Mouse (Mus musculus) thymus, adult 2 months (tissue): Measurements from ENCODE around the gene Ralb. TPM values are rescaled to one million over a fixed set of nuclear protein-coding genes. Genes with fewer than 3 reads are reported as not detected.

ENCODE experiments used
- DNase-seq: peaks from one replicate; pipeline ENCODE4 v3.0.0; 2021
- H3K27ac ChIP-seq: fragments of 200-500 bp; 2 replicates; pipeline ENCODE4 v1.5.1; 2012; ENCODE audit warnings: low read length, control low read depth; ENCODE audit not compliant: control insufficient read depth, insufficient read depth
- H3K27me3 ChIP-seq: fragments of 200-500 bp; 2 replicates; pipeline ENCODE4 v1.6.1; 2012; ENCODE audit warnings: mild to moderate bottlenecking, low read length, moderate library complexity, mixed read lengths; ENCODE audit not compliant: control insufficient read depth, insufficient read depth
- H3K36me3 ChIP-seq: fragments of 200-500 bp; 2 replicates; pipeline ENCODE4 v1.6.1; 2012; ENCODE audit warnings: mild to moderate bottlenecking, low read length, moderate library complexity; ENCODE audit not compliant: control insufficient read depth, insufficient read depth
- H3K4me1 ChIP-seq: fragments of 200-500 bp; replicated peaks from 2 replicates; pipeline ENCODE4 v1.6.1; 2012; ENCODE audit warnings: low read length; ENCODE audit not compliant: control insufficient read depth, insufficient read depth
- H3K4me3 ChIP-seq: fragments of 200-500 bp; 2 replicates; pipeline ENCODE4 v1.5.1; 2012; ENCODE audit warnings: mild to moderate bottlenecking, low read length, control low read depth, moderate library complexity; ENCODE audit not compliant: control insufficient read depth, insufficient read depth
- CTCF ChIP-seq: fragments of 200-500 bp; IDR thresholded peaks from 2 replicates; pipeline ENCODE4 v1.5.1; 2012; ENCODE audit warnings: mild to moderate bottlenecking, control low read depth, low read length, moderate library complexity, borderline replicate concordance; ENCODE audit not compliant: control insufficient read depth, poor library complexity, insufficient read depth; ENCODE audit errors: extremely low read depth
- POLR2A ChIP-seq: fragments of 200-500 bp; IDR thresholded peaks from 2 replicates; pipeline ENCODE4 v1.6.1; 2012; ENCODE audit warnings: mild to moderate bottlenecking, low read length, control low read depth, moderate library complexity; ENCODE audit not compliant: control insufficient read depth, poor library complexity, insufficient read depth; ENCODE audit errors: extremely low read depth
- WGBS: fragments of 180-500 bp; shearing (Covaris S2); methylation state at CpG from one replicate; pipeline ENCODE4 v1.1.7; 2018; 5-methylcytosine and 5-hydroxymethylcytosine counted together
- polyA plus RNA-seq: library from polyadenylated mRNA; depleted of rRNA; stranded (reverse); fragments of >200 nt; gene quantifications from 2 replicates; pipeline ENCODE4 v1.2.3, GENCODE M21; 2012

The Ralb gene
- polyA plus RNA-seq, 1 experiment, result 32.4 TPM

GRCm38 (mm10) chr1:119460062-119460461, 44.5 kb downstream of the Ralb start:
- no peak for TF ChIP-seq CTCF
- TF ChIP-seq POLR2A, result no peak
- no peaks in the 10 kb centered on the region for H3K36me3 ChIP-seq
- H3K27ac ChIP-seq, result no peak overlapping the region
- H3K27me3 ChIP-seq, result no peaks in the 10 kb centered on the region
- 90% methylated on average over 2 of the region's 2 CpGs for WGBS
- H3K4me3 ChIP-seq, result no peak overlapping the region
- no peak for DNase-seq
- H3K4me1 ChIP-seq, result peaks cover 10% of the 10 kb centered on the region

GRCm38 (mm10) chr1:119457993-119458605, 46.5 kb downstream of the Ralb start:
- TF ChIP-seq CTCF (no peak), POLR2A (no peak)
- H3K4me1 ChIP-seq, result peaks cover 10% of the 10 kb centered on the region
- H3K36me3 ChIP-seq, result no peaks in the 10 kb centered on the region
- H3K4me3 ChIP-seq, result no peak overlapping the region
- H3K27me3 ChIP-seq, result no peaks in the 10 kb centered on the region
- 15% methylated on average over 10 of the region's 10 CpGs for WGBS
- no peak overlapping the region for H3K27ac ChIP-seq
- DNase-seq, result peak; percentile 64

- no peaks in the 10 kb centered on the region for H3K27me3 ChIP-seq
- no peak overlapping the region for H3K4me3 ChIP-seq
- peaks cover 10% of the 10 kb centered on the region for H3K4me1 ChIP-seq
- no peaks in the 10 kb centered on the region for H3K36me3 ChIP-seq
- WGBS, result 37% methylated on average over 5 of the region's 5 CpGs
- no peak for TF ChIP-seq CTCF
- no peak for TF ChIP-seq POLR2A
- no peak overlapping the region for H3K27ac ChIP-seq
- DNase-seq, result no peak
These were observed 47.1 kb downstream of the Ralb start for GRCm38 (mm10) chr1:119457528-119457855.

DNA sequence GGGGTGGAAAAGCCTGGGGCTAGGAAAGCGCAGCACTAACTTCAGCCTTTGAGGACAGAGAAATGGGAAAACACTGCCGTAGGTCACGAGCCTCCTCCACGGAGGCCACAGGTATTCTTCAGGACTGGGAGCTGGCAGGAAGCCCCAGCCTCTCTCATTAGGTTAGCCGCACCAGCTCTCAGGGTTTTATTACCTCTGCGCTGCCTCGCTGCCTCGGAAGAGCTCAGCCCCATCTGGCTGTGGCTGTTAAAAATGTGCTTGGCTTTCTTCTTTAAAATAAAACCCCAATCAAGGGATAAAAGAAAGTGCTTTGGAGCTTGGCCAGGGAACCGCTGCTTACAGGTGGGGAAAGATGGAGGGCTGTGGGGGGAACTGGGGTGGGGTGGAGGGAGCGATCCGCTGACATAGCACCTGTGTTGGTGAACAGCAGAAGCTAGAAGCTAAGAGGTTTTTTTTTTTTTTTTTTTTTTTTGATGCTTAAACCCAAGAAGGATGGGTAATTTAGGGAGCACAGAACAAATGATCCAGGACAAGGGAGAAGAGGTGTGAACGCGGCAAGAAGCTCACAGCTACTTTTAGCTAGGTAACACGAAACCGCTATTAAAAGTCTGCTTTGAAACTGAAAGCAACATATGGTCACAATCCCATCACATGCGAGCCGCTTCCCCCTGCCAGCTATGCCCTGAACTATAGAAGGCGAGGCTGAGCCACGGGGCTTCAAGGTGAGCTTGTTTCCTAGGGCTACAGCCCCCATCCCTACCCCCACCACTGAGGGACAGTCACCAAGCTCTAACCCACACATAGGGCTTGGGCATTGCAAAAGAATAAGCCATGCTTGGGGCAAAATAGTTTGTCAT, 47.7 kb downstream of the Ralb start:
- no peak for TF ChIP-seq CTCF
- TF ChIP-seq POLR2A, result no peak
- DNase-seq, result no peak
- Histone ChIP-seq H3K36me3 (no peaks in the 10 kb centered on the region), H3K4me3 (no peak overlapping the region), H3K27me3 (no peaks in the 10 kb centered on the region), H3K4me1 (peaks cover 10% of the 10 kb centered on the region), H3K27ac (no peak overlapping the region)
- 6% methylated on average over 19 of the region's 19 CpGs for WGBS

GRCm38 (mm10) chr1:119453731-119454130, 50.9 kb downstream of the Ralb start:
- Histone ChIP-seq H3K27ac (no peak overlapping the region), H3K4me3 (no peak overlapping the region), H3K4me1 (peaks cover 10% of the 10 kb centered on the region), H3K27me3 (no peaks in the 10 kb centered on the region), H3K36me3 (no peaks in the 10 kb centered on the region)
- WGBS, result 77% methylated on average over 3 of the region's 4 CpGs
- TF ChIP-seq CTCF, result no peak
- TF ChIP-seq POLR2A, result no peak
- no peak for DNase-seq

DNA sequence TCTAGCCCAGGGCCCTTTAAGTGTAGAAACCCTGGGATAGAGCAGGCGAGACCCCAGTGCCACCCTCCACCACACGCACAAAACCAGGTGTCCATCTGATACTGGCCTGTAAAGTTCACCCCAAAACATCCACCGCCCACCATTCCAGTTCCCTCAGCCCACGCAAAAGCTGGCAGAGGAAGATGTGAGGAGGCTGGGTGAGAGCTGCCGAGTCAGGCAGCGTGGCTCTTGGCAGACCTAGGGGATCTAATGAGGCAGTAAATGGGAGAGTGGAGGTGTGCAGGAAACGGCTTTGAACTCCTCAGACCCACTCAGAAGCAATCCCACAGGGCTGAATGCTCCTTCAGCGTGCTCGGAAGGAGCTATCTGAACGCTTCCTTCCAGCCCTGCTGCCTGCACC, 53.2 kb downstream of the Ralb start:
- DNase-seq, result no peak
- 86% methylated on average over 10 of the region's 10 CpGs for WGBS
- no peak overlapping the region for H3K27ac ChIP-seq
- no peak overlapping the region for H3K4me3 ChIP-seq
- TF ChIP-seq POLR2A, result no peak
- TF ChIP-seq CTCF, result no peak
- H3K36me3 ChIP-seq, result no peaks in the 10 kb centered on the region
- H3K4me1 ChIP-seq, result peaks cover under 1% of the 10 kb centered on the region; the same call in 1 of the 2 replicates
- no peaks in the 10 kb centered on the region for H3K27me3 ChIP-seq
